Mouse (Mus musculus) kidney, embryonic 15.5 days (tissue): ENCODE measurements around the gene Tmtc1. TPM values are rescaled to one million over a fixed set of nuclear protein-coding genes. Genes with fewer than 3 reads are reported as not detected.

Experiments
- ATAC-seq: fragments of 200-750 bp; cut with Nextera tagmentation; replicated peaks from 2 replicates; pipeline ENCODE4 v1.8.0; 2017; ENCODE audit warnings: moderate TSS enrichment; ENCODE audit not compliant: low FRiP score
- H3K27ac ChIP-seq: fragments of 300-500 bp; sonication (generic); 2 replicates; pipeline ENCODE4 v1.5.1; 2015; ENCODE audit warnings: mild to moderate bottlenecking, inconsistent platforms
- H3K27me3 ChIP-seq: fragments of 300-500 bp; sonication (generic); 2 replicates; pipeline ENCODE4 v1.6.1; 2015; ENCODE audit warnings: inconsistent platforms
- H3K36me3 ChIP-seq: fragments of 300-500 bp; sonication (generic); 2 replicates; pipeline ENCODE4 v1.6.1; 2015; ENCODE audit warnings: inconsistent platforms
- H3K4me1 ChIP-seq: fragments of 300-500 bp; sonication (generic); 2 replicates; pipeline ENCODE4 v1.6.1; 2015; ENCODE audit warnings: inconsistent platforms
- H3K4me2 ChIP-seq: fragments of 300-500 bp; sonication (generic); 2 replicates; pipeline ENCODE4 v1.6.1; 2015; ENCODE audit warnings: moderate library complexity, mild to moderate bottlenecking, inconsistent platforms
- H3K4me3 ChIP-seq: fragments of 300-500 bp; sonication (generic); replicated peaks from 2 replicates; pipeline ENCODE4 v1.5.1; 2015; ENCODE audit warnings: mild to moderate bottlenecking, inconsistent platforms
- H3K9ac ChIP-seq: fragments of 300-500 bp; sonication (generic); 2 replicates; pipeline ENCODE4 v1.6.1; 2015; ENCODE audit warnings: mild to moderate bottlenecking, inconsistent platforms
- H3K9me3 ChIP-seq: fragments of 300-500 bp; sonication (generic); replicated peaks from 2 replicates; pipeline ENCODE4 v1.6.1; 2016; ENCODE audit warnings: inconsistent platforms
- WGBS: fragments of 180-500 bp; shearing (Covaris S2); methylation state at CpG from one replicate; pipeline ENCODE4 v1.1.7; 2015; ENCODE audit warnings: mixed read lengths; 5-methylcytosine and 5-hydroxymethylcytosine counted together
- polyA plus RNA-seq: library from polyadenylated mRNA; unstranded; fragments of >200 nt; fragmentation: Nextera tagmentation; extraction: Ambion mirVana; gene quantifications from 2 replicates; pipeline ENCODE4 v1.2.1, GENCODE M21; 2015

Gene Tmtc1
- polyA plus RNA-seq, 1 experiment from 2014 or later, result 2.0 TPM

GRCm38 (mm10) chr6:148248625-148249024 is 195.6 kb downstream of the Tmtc1 start:
- H3K27me3 ChIP-seq, result no peaks in the 10 kb centered on the region
- no peaks in the 10 kb centered on the region for H3K36me3 ChIP-seq
- H3K4me1 ChIP-seq, result 0 out of 2 replicates have a peak, but pooled peaks cover 5% of the 10 kb centered on the region
- no peaks in the 10 kb centered on the region for H3K9me3 ChIP-seq
- no peak overlapping the region for H3K4me2 ChIP-seq
- no peak overlapping the region for H3K9ac ChIP-seq
- H3K4me3 ChIP-seq, result no peak overlapping the region
- 47% methylated on average over 2 of the region's 2 CpGs for WGBS
- H3K27ac ChIP-seq, result no peak overlapping the region
- ATAC-seq, result no peak

- no peak overlapping the region for H3K9ac ChIP-seq
- H3K4me3 ChIP-seq, result no peak overlapping the region
- no peaks in the 10 kb centered on the region for H3K27me3 ChIP-seq
- no peaks in the 10 kb centered on the region for H3K9me3 ChIP-seq
- 75% methylated on average over 7 of the region's 7 CpGs for WGBS
- no peak for ATAC-seq
- H3K36me3 ChIP-seq, result no peaks in the 10 kb centered on the region
- no peak overlapping the region for H3K27ac ChIP-seq
- no peak overlapping the region for H3K4me2 ChIP-seq
- 0 out of 2 replicates have a peak, but pooled peaks cover 3% of the 10 kb centered on the region for H3K4me1 ChIP-seq
Measured at GRCm38 (mm10) chr6:148246544-148246943, 197.6 kb downstream of the Tmtc1 start.

GRCm38 (mm10) chr6:148244836-148245235 is 199.4 kb downstream of the Tmtc1 start:
- Histone ChIP-seq H3K9me3 (no peaks in the 10 kb centered on the region), H3K4me2 (no peak overlapping the region), H3K36me3 (no peaks in the 10 kb centered on the region), H3K27ac (no peak overlapping the region), H3K4me1 (0 out of 2 replicates have a peak, but pooled peaks cover 3% of the 10 kb centered on the region), H3K27me3 (no peaks in the 10 kb centered on the region), H3K9ac (no peak overlapping the region), H3K4me3 (no peak overlapping the region)
- no peak for ATAC-seq
- 70% methylated on average over 1 of the region's 1 CpGs for WGBS

- Histone ChIP-seq H3K9ac (no peak overlapping the region), H3K9me3 (no peaks in the 10 kb centered on the region), H3K27ac (no peak overlapping the region), H3K4me1 (no peaks in the 10 kb centered on the region), H3K36me3 (no peaks in the 10 kb centered on the region), H3K4me2 (no peak overlapping the region), H3K27me3 (no peaks in the 10 kb centered on the region), H3K4me3 (no peak overlapping the region)
- 62% methylated on average over 3 of the region's 3 CpGs for WGBS
- ATAC-seq, result no peak
Measured at GRCm38 (mm10) chr6:148242304-148242703, 201.9 kb downstream of the Tmtc1 start.

GRCm38 (mm10) chr6:148241685-148242084 is 202.5 kb downstream of the Tmtc1 start:
- H3K4me3 ChIP-seq, result no peak overlapping the region
- no peak overlapping the region for H3K4me2 ChIP-seq
- no peaks in the 10 kb centered on the region for H3K36me3 ChIP-seq
- H3K4me1 ChIP-seq, result no peaks in the 10 kb centered on the region
- H3K27ac ChIP-seq, result no peak overlapping the region
- no peaks in the 10 kb centered on the region for H3K9me3 ChIP-seq
- H3K9ac ChIP-seq, result no peak overlapping the region
- no peak for ATAC-seq
- H3K27me3 ChIP-seq, result no peaks in the 10 kb centered on the region
- WGBS, result 96% methylated on average over 5 of the region's 5 CpGs

- H3K36me3 ChIP-seq, result no peaks in the 10 kb centered on the region
- 94% methylated on average over 1 of the region's 1 CpGs for WGBS
- no peaks in the 10 kb centered on the region for H3K9me3 ChIP-seq
- no peak overlapping the region for H3K27ac ChIP-seq
- H3K9ac ChIP-seq, result no peak overlapping the region
- H3K4me1 ChIP-seq, result no peaks in the 10 kb centered on the region
- H3K27me3 ChIP-seq, result no peaks in the 10 kb centered on the region
- no peak overlapping the region for H3K4me3 ChIP-seq
- H3K4me2 ChIP-seq, result no peak overlapping the region
- ATAC-seq, result no peak
Measured at GRCm38 (mm10) chr6:148239311-148239710, 204.9 kb downstream of the Tmtc1 start.

GRCm38 (mm10) chr6:148237453-148237852 is 206.7 kb downstream of the Tmtc1 start:
- Histone ChIP-seq H3K9me3 (no peaks in the 10 kb centered on the region), H3K4me1 (no peaks in the 10 kb centered on the region), H3K4me2 (no peak overlapping the region), H3K4me3 (no peak overlapping the region), H3K9ac (no peak overlapping the region), H3K36me3 (no peaks in the 10 kb centered on the region), H3K27ac (no peak overlapping the region), H3K27me3 (no peaks in the 10 kb centered on the region)
- no peak for ATAC-seq
- WGBS, result 61% methylated on average over 5 of the region's 5 CpGs

GRCm38 (mm10) chr6:148234105-148234828 is 209.9 kb downstream of the Tmtc1 start:
- H3K4me1 ChIP-seq, result no peaks in the 10 kb centered on the region
- no peaks in the 10 kb centered on the region for H3K36me3 ChIP-seq
- H3K27ac ChIP-seq, result no peak overlapping the region
- no peaks in the 10 kb centered on the region for H3K9me3 ChIP-seq
- H3K9ac ChIP-seq, result no peak overlapping the region
- no peak overlapping the region for H3K4me2 ChIP-seq
- no peaks in the 10 kb centered on the region for H3K27me3 ChIP-seq
- ATAC-seq, result no peak
- no peak overlapping the region for H3K4me3 ChIP-seq
- 77% methylated on average over 3 of the region's 3 CpGs for WGBS

- H3K27ac ChIP-seq, result no peak overlapping the region
- no peak for ATAC-seq
Measured at GRCm38 (mm10) chr6:148227542-148227941, 216.6 kb downstream of the Tmtc1 start.

GRCm38 (mm10) chr6:148222686-148223085 is 221.5 kb downstream of the Tmtc1 start:
- H3K36me3 ChIP-seq, result no peaks in the 10 kb centered on the region
- no peaks in the 10 kb centered on the region for H3K27me3 ChIP-seq
- H3K9ac ChIP-seq, result no peak overlapping the region
- no peaks in the 10 kb centered on the region for H3K9me3 ChIP-seq
- no peak for ATAC-seq
- no peak overlapping the region for H3K27ac ChIP-seq
- 23% methylated on average over 2 of the region's 2 CpGs for WGBS
- no peak overlapping the region for H3K4me3 ChIP-seq
- no peaks in the 10 kb centered on the region for H3K4me1 ChIP-seq
- H3K4me2 ChIP-seq, result no peak overlapping the region

More at GRCm38 (mm10) chr6:148227542-148227941, 216.6 kb downstream of the Tmtc1 start:
- 64% methylated on average over 3 of the region's 3 CpGs for WGBS
- no peaks in the 10 kb centered on the region for H3K27me3 ChIP-seq
- no peaks in the 10 kb centered on the region for H3K4me1 ChIP-seq
- H3K4me2 ChIP-seq, result no peak overlapping the region
- H3K9me3 ChIP-seq, result no peaks in the 10 kb centered on the region
- H3K36me3 ChIP-seq, result no peaks in the 10 kb centered on the region
- no peak overlapping the region for H3K9ac ChIP-seq
- no peak overlapping the region for H3K4me3 ChIP-seq

- WGBS, result 83% methylated on average over 2 of the region's 2 CpGs
- ATAC-seq, result no peak
- no peak overlapping the region for H3K9ac ChIP-seq
- H3K27ac ChIP-seq, result no peak overlapping the region
- H3K36me3 ChIP-seq, result no peaks in the 10 kb centered on the region
- H3K4me3 ChIP-seq, result no peak overlapping the region
- no peak overlapping the region for H3K4me2 ChIP-seq
- no peaks in the 10 kb centered on the region for H3K9me3 ChIP-seq
- no peaks in the 10 kb centered on the region for H3K27me3 ChIP-seq
- peaks cover 3% of the 10 kb centered on the region; the same call in 1 of the 2 replicates for H3K4me1 ChIP-seq
Measured at GRCm38 (mm10) chr6:148218235-148219076, 225.7 kb downstream of the Tmtc1 start.

- Histone ChIP-seq H3K4me3 (no peak overlapping the region), H3K9me3 (no peaks in the 10 kb centered on the region), H3K4me2 (no peak overlapping the region), H3K27ac (no peak overlapping the region), H3K4me1 (peaks cover 8% of the 10 kb centered on the region), H3K27me3 (no peaks in the 10 kb centered on the region), H3K36me3 (no peaks in the 10 kb centered on the region), H3K9ac (no peak overlapping the region)
- ATAC-seq, result no peak
- 92% methylated on average over 4 of the region's 4 CpGs for WGBS
Measured at GRCm38 (mm10) chr6:148216752-148217151, 227.4 kb downstream of the Tmtc1 start.
